Mouse (Mus musculus): Measurements from ENCODE around the gene Fgfr2.

Fgfr2 gene

DNA sequence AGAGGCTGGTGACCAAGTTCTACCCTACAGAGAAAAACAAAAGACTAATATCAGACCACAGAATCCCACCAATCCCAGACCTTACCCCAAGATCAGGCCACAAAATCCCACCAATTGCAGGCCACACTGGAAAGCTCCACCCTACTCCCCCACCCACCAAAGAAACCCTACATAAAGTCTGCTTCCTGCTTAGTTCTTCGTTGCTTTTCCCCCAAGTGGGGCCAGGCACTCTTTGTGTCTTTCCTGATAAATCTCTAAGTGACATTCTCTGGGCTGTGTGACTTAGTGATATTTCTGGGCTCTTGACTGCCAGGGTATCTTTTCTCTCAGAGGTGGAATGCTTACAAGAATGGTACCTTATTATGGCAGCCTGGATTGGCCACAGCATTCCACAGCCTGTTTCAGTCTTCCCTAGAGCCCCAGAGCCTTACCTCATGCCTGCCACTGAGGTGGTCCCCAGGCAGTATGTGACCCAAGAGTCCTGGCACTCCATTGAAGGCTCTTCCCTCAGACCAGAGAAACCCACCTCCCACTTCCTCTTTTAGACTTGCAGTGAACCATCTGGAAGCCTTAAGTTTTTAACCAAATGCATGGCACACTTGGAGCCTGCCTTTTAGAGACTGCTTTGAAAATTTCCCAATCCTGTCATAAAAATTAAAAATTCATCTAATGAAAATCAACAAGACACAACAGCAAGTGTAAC lies 742.4 kb downstream of the Fgfr2 start:
- no peak for DNase-seq

DNA sequence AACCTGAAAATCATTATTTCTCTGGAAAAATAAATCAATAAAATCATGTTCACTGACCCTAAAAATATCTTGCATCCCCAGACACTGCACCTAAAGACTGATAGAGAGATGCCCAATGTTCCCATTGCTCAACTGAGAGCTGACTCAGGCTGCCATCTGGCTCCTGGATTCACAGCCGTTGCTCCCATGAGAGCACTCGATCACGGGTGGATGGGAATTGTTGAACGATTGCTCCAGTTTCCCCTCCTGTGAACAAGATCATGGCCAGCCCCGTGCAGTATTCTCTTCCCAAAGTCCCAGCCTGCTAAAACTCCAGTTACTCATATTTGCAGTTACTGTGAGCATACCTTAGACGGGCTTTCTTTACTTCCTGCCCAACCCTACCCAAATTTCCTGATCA lies 745.2 kb downstream of the Fgfr2 start:
- no peak for DNase-seq

DNA sequence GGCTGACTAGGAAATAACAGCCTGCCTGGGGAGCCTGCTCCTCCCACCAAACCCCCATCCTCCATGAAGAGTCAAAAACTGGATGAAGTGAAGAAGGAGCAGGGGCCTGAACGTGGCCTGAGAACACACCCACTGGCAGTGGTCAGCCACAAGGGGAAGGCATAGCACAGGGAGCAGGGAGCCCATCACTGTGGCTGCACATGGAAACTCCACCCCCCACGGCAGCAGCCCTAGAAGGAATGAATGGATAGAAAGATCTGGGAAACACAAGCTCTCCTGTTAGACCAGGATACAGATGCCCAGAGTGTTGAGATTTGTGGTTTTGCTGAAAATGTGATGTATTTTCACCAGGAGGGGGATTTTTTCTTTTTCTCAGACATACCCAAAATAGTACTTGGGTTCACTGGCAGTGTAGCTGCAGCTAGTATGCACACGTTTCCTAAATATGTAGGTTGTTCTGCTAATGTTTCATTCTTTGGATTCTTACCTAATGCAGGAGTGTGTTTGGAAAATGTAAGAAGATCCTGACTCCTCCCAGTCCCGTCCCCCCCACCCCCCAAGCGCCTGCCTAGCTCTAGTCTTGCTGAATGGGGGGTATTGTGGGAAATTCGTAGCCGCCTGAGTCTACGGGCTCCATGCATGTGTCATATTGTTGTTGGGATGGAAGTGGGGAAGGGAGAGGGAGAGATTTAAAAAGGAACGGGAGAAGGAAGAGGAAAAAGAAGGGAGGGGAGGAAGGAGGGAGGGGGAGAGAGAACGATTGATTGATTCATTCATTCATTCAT lies 749.4 kb downstream of the Fgfr2 start:
- DNase-seq, result no peak

DNA sequence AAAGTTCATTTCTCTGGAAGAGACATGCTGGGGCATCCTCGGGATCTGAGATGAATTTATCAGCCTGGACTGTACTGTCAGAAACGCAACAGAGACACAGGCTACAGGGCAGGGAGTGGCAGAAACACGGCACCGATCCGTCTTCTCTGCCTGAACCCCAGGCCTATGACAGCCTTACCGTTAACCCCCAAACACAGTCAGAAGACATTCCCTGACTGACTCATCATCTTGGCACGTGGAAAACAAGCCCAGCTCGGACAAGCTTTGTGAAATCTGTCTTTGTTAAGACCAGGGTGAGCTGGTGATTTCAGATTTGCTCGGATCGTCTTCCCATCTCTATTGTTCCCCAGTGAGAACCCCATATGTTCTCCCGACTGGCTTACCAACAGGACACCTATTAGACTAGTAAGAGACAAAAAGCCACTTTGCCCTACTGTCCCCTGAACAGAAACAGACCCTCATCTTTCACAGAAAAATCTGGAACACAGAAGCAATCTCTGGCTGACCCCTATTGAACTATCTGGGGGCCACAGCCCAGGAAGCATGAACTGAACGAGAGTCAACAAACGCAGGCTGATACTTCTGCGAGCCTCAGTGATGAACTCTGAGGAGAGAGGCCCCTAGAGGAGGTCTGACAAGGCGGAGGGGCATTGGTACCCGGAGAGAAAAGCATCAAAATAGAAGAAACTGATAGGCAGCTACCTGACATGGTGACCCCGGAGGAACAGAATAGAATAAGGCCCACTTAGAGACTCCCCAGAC lies 750.2 kb downstream of the Fgfr2 start:
- DNase-seq, result no peak

DNA sequence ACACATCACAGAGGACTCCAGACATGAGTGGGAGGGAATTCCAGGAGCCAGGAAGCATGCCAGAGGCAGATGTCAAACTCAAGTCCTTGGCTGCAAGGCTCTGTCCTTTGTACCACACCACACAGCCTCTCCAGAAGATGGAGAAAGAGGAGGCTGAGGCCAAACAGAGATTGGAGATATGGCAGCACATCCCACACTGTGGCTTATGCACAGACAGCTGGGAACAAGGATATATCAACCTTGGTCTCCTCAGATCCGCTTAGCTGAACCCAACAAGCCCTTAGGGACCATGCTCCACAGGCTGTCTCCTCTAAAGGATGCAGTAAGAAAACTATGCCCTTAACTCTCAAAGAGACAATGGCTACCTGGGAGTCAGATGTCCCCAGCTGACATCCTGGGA lies 751.3 kb downstream of the Fgfr2 start:
- no peak for DNase-seq

DNA sequence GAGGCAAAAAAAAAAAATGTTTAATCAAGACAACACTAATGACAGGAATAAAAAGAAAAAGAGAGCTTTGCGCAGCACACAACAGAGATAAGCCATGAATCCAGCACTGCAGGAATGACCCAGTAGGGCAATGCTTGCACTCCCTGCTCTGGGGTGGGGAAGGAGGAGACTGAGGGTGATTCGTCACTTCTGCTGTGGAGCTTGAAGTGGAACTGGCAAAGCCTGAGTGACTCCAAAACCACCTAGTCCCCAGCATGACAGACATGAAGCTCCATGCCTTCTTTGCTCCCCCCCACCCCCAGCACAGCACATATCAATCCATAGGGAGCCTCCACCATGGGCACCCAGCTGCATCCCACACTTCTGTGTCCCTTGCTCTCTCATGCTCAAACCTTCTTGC lies 753.4 kb downstream of the Fgfr2 start:
- DNase-seq, result no peak

DNA sequence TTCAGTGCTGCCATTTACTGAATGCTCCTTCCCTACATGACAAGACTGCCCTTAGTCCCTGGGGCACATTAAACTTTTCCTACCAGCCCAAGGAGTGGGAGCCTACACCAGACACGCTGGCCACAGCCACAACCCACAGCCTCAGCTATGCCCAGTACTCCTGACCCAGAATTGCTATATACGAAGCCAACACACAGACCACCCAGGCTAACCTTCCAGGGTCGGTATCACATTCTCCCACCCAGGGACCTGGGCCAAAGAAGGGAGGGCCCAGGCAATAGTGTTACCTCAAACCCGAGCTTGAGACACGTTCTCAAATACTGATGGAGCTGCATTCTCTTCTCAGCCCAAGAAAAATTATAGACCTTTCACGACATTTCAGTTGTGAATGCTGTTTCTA lies 754.3 kb downstream of the Fgfr2 start:
- no peak for DNase-seq

DNA sequence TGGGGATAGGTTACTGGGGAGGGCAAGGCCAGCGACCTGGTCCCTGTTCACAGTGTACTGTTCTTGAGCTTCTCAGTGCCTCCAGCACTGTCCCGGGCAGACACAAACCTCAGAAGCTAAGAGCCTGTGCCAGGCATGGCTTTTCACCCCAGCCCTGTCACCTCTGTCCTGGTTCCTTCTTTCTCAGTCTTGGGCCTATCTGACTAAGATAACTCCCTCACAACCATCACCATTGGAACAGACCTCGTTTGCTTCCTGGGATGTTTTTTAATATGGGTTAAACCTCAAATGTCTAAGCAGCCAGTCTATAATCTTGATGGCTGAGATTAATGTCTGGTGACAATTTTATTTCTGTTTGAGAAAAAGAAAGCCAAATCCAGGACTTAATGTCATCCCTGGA lies 755.8 kb downstream of the Fgfr2 start:
- no peak for DNase-seq

DNA sequence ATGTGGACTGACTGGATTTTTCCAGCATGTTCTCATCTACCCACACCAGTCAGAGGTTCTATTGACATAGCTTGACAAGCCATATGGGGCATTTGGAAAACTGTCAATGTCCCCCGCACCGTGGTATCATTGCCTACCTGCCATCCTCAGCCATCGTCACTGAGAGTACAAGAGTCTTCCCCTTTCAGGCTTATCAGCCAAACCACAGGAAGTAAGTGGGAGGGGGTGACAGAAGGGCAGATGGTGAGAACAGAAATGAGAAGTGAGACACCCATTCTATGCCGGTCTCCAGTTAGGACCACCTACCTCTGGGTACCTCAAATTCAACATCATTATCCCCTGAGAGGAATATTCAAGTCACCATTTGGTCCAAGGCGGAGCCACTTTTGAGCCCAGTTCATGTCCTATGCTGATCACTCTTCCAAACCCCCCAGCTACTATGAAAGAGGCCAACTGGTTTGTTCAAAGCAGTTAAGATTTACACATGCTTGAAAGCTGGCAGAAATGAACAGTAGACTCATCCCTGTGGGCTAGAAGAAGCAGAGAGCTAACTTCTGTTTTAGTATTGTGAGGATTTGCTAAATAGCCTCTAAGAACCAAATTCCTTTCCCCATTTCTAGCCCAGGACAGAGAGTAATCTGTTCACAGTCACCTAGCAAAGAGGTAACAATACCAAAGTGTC lies 757.3 kb downstream of the Fgfr2 start:
- DNase-seq, result no peak

DNA sequence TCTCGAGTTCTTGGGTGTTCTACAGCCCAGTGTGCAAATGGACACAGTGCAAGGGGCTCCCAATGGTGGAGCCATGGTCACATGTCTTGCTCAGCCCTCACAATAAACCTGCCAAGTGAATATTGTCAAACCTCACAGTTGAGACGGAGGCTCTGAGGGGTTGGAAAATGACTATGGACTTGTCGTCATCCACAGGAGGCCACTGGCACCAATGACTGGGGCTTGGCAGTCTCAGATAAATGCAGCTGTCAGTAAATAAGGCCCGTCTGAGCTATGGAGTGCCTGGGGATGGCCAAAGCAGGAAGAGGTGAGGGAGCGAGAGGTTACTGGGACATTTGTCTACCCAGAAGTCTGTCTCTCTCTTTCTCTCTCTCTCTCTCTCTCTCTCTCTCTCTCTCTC lies 758.0 kb downstream of the Fgfr2 start:
- DNase-seq, result no peak

DNA sequence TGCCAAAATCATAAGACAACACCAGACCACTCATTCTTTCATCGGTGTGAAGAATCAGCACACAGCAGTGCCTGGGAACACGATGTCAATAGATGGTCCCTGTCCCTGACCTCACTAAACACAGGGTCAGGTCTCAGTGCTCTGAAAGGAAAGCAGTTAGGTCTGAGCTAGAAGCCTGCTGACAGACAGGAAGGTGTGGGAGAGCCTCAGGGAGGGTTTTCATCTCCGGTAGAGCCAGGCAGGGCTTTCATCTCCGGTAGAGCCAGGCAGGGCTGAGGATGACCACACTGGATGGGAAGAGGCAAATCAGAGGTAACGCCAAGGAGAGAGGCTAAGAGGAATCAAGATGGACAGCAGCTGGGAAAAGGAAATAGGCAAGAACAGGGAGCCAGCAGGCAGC lies 758.6 kb downstream of the Fgfr2 start:
- DNase-seq, result no peak

DNA sequence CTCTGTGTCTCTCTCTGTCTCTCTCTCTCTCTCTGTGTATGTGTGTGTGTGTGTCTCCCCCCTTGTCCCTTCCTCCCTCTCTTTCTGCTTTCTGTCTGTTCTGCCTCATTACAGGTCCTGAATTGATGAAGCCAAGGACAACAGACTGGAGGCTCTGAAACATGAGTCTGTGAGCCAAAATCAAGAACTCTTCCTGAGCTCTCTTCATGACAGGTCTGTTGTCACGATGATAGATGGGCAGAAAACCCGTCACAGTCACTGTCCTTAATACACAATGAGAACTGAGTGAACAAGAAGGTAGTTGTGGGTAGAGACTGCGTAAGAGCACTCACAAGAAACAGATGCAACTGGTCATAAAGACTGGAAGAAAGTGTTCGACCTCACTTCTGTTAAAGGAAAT lies 762.8 kb downstream of the Fgfr2 start:
- DNase-seq, result no peak

DNA sequence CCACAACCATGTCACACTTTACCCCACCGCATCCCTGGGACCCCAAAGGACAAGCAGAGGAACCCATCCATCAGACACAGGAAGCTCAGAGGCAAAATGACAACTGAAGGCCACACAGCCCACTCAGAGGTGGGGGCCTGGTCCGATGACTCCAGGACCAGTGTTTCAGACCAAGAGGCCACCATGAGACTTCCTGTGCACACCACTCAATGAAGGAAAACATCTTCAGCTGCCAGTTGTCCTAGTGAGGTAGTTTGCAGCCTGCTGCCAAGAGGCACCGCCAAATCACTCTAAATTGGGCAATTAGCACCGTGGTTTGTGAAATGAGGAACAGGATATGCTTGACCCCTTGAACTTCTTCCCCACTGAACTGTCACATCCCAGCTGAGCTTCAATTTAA lies 764.4 kb downstream of the Fgfr2 start:
- DNase-seq, result peak; percentile 16

DNA sequence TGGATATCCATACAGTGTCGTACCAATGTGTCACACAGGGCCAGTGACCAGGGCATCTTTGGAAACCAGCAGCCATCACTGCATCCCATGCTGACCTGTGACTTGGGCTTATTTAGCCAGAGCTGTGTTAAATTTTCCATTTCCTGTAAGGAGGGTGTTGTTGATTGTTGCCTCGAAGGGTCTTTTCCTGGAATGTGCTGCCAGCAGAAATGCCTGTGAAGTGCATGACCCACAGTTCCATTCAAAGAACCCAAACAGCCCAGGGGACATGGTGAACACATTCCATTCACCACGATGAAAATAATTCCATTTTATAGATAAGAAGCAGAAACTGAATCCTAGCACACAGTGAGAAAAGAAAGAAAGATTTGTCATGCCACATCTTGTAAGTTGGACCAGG lies 764.9 kb downstream of the Fgfr2 start:
- DNase-seq, result no peak

DNA sequence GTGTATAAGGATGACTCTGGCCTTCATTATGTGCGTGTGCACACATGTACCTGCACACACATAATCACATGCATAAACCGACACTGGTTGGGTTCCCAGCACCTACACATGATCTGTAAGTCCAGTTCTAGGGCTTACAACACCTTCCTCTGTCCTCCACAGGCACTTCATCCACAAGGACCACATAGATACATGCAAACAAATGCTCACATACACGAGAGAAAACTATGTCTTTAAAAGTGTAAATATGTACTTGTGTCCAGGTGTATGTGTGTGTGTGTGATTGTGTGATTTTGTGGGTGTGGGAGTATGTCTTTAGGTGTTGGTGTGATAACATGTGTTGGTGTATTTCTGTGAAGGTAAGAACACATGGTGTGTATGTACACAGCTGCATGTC lies 765.3 kb downstream of the Fgfr2 start:
- no peak for DNase-seq

DNA sequence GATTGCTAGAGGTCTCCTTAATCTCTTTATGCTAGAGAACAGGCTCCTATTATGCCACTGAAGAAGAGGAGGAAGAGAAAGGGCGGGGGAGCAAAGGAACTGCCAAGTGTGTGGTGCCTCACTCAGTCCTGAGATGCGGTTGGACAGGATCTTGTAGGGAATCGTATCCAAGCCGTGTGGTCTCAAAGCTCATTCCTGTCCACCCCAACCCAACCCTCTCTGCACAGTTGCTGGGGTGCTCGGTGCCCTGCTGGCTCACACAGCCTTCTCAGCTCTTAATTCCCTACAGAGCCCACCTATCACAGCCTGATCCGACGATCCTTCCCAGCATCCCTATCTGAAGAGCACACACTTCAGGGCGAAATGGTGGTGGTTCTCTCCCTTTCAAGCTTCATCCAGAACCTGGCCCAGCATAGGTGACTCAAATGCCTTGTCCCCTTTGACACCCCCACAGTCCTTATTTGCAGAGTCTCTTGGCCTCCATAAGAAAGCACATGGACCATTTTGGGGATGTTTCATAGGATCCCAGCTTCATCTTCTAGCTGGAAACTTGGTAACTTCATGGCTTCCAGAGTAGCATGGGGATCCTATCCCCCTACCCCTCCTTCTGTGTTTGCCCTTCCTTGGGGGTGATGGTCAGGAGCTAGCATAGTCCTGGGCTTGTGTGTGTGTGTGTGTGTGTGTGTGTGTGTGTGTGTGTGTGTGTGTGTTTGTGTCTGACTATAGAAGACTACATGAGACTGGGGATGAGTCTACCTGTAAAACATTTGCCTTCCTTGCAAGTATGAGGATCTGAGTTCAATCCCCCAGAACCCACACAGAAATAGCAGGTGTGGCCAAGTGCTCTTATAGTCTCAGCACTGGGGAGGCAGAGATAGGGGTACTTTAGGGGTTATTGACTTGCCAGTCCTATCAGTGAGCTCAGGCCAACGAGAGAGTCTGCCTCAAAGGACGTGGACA lies 766.0 kb downstream of the Fgfr2 start:
- DNase-seq, result no peak

DNA sequence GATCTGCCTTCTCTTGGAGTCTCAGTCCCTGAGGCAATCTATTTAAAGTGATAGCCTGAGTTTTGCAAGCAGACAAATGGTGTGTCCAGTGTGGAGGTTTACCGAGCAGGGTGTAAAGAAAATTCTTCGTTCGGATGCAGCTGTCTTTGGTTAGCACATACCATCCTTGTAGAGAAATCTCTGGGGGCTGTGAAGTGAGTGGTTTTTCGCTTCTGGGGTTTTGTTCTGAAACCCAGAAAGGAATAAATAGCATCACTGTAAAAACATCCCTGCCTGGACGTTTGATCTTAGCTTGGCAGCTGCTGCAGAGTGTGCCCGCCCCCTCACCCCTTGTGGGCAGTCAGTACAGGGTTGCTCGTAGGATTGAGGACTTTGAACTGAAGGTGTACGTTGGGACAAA lies 767.0 kb downstream of the Fgfr2 start:
- DNase-seq, result no peak

DNA sequence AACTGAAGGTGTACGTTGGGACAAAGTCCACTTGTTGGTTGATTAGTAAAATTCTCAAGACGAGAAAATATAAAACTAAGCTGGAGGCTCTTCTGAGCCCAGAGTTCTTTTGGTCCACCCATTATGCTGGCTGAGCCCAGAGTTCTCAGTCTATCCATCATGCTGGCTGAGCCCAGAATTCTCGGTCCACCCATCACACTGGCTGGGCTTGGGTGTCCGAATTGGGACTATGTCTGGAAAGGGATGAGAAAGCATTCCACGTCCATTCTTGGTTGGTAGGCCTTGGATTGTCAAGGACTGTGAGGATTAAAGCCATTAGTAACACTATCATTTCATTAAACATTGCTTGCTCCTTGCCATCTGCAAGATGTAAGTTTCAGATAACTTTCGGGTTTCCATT lies 767.4 kb downstream of the Fgfr2 start:
- no peak for DNase-seq

DNA sequence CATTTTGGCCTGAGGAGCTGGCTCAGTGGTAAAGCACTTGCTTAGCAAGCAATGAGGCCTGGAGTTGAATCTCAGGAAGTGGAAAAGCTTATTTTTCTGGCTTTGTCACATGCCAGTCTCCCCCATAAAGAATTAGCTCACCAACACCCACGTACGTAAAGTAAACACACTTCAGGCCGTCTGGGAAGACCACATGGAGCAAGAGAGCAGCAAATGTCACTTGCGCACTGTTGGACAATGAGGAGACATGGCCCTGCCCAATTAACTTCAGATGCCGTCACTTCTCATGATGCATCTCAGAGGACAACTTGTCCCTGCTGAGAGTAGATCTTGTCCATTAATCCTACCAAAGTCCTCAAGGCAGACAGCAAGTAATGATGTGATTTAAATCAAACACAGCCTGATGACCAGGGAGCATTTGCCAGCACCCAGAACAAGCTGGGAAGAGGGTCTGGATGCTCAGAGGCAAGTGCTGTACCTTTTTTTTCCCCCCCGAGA lies 774.0 kb downstream of the Fgfr2 start:
- no peak for DNase-seq

DNA sequence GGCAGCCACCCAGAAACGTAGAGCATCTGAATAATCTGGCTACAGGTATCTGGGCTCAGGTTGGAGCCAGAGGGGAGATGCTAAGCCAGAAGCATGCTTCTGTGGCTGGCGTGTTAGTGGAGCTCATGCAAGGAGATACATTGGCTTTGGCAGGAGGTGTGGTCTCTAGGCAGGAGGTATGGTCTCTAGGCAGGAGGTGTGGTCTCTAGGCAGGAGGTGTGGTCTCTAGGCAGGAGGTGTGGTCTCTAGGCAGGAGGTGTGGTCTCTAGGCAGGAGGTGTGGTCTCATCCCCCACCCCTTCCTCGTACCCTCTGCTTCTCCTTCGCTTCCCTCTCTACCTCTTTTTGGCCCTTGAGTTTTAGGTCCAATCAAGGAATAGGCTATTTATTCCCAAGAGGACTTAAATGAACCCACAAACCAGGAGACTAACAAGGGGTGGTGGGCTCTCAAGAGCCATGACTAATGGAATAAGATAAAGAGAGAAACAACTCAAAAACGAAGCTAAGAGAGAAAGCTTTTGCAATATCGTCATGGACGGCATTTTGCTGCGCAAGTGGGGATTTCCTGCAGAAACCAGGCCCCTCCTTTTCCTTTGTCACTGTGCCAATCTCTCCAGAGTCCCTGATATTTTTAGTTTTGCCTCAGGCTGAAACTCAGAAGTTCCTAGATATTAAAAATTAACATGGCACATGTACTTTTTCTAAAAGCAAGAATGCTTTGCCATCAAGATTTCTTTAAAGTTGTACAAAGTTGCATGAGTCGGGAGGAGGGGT lies 775.7 kb downstream of the Fgfr2 start:
- DNase-seq, result no peak

DNA sequence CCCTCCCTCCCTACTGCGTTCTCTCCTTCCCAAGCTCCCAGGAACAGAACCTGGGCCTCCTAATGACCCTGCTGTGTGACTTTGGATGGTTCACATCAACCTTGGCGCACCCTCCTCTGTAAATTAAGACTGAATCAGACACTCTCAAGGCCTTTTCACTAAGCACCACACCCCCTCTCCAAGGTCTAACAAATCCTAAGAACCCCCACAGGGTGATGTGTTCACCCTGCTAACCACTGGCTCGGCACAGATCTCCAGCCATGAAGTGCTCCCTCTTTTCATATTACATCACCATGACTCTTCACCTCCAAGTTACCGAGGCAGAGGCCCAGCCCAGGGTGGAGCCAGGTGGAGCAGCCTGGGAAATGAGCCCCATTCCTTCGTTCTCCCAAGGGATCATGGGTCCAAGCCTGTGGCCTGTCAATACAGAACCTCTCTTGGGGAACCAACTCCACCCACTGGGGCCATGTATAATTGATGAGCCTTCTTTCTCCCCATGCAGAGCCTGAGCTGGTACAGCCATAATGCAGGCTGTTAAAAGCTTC lies 777.6 kb downstream of the Fgfr2 start:
- no peak for DNase-seq
